Mouse (Mus musculus) liver, embryonic 13.5 days (tissue): ENCODE results near the gene Cadps2. TPM values are rescaled to one million over a fixed set of nuclear protein-coding genes. Genes with fewer than 3 reads are reported as not detected.

Experiments used
- polyA plus RNA-seq: library from polyadenylated mRNA; unstranded; fragments of >200 nt; fragmentation: Nextera tagmentation; extraction: Ambion mirVana; gene quantifications from 2 replicates; pipeline ENCODE4 v1.2.1, GENCODE M21; 2015

Gene Cadps2
- polyA plus RNA-seq, 1 experiment from 2014 or later: 0.10 TPM

Other genes with a start within 250 kb of the Cadps2 start
- gene Rnf133, start 189.1 kb downstream of the Cadps2 start, polyA plus RNA-seq: not detected in 2 replicates
- not detected in 2 replicates for gene Rnf148, start 184.3 kb downstream of the Cadps2 start, polyA plus RNA-seq
- not detected in 2 replicates for gene Tas2r118, start 130.6 kb upstream of the Cadps2 start, polyA plus RNA-seq